Mouse (Mus musculus) erythroblast, adult 5-6 weeks (primary cell): ENCODE results near the gene Hsfy2. TPM values are rescaled to one million over a fixed set of nuclear protein-coding genes. Genes with fewer than 3 reads are reported as not detected.

Experiments
- ATAC-seq: replicated peaks from 2 replicates; pipeline ENCODE4 v1.8.0; 2016; ENCODE audit warnings: moderate number of reproducible peaks, mild to moderate bottlenecking, moderate TSS enrichment, inconsistent platforms; ENCODE audit not compliant: poor library complexity, low FRiP score, severe bottlenecking
- total RNA-seq, 2 experiments: library from RNA; stranded (forward) in 1 of 2; stranded (reverse) in 1 of 2; fragments of 150-400 nt in 1 of 2; fragments of 200-764, 138-1000 nt in 1 of 2; gene quantifications; 2 replicates each; pipeline versions ENCODE4 v1.2.3 to v1.2.4; 2015 to 2017; ENCODE audit warnings: low replicate concordance in 2 of 2

Gene Hsfy2
- 0.84 TPM in 1 of 2 replicates, not detected in the other for total RNA-seq (2015; ENCODE audit: low replicate concordance)
- not detected in 2 replicates for total RNA-seq (2017; ENCODE audit: low replicate concordance)

DNA sequence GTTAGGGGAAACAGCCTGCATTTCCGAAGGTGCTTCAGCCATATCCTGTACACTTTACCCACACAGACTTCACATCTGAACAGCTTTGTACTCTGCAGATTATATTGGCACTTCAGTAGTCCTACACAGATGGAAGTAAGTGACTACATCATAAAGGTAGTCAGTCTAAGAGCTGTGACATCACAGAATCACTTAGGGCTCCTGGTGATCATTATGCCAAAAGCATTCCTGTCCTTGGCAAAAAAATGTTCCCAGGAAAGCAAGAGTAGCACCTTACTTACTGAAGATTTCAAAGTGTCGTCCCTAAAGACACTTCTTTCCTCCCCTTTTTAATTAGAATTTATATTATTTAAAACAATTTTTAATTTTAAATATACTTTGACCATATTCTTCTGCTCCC lies at the start of gene Hsfy2:
Hsfy2 (minus strand) TSS at position 101 of the 400 bp plus-strand sequence.
- ATAC-seq = no peak

DNA sequence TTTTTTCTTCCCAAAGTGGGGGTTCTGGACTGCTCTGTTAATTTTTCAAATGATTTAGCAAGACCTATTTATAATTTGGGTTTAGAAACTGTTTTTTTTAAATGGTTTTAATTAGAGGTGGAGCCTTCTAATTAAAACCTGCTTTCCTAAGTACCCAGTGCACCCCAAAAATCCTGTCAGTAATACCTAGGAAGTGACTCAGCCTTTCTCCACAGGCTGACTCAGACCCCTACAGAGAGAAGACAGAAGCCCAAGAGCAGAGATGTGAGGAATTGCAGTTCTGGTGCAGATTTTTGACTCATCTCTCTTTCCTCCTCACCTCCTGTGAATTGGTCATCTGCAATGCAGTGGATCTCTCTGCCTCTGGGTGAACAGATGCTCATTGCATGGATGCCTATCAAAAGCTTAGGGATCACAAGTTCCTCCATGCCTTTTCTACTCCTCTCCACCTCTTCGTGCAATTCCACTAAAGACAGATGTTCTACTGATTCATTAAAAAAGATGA lies 47.9 kb upstream of the Hsfy2 start:
- ATAC-seq = no peak

DNA sequence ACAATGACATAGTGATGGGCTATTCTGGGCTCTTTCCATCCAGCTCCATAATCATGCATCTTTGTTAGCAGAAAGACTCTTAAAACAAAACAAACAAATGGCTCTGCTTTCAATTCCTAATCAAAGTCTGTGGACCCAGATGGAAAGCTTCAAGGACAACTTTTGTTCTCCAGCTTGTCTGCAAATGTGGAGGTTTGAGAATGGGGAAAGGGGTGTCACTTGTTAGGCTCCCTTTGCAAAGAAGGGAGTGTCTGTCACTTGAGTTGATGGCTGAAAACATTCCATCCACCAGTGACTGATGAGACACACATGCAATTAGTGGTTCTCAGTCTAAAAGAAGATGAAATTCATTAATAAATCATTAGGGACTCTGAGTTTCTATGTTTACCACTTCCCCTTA lies 47.3 kb upstream of the Hsfy2 start:
- no peak for ATAC-seq

DNA sequence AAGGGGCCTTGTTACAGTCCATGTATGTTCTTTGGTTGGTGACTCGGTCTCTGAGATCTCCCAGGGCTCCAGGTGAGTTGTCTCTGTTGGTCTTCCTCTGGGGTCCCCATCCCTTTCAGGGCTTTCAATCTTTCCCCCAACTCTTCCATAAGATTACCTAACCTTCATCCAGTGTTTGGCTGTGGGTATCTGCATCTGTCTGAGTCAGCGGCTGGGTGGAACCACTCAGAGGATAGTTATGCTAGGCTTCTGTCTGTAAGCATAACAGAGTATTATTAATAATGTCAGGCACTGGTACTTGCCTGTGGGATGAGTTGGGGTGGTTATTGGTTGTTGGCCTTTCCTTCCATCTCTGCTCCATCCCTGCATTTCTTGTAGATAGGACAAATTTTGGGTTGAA lies 44.0 kb upstream of the Hsfy2 start:
- no peak for ATAC-seq

DNA sequence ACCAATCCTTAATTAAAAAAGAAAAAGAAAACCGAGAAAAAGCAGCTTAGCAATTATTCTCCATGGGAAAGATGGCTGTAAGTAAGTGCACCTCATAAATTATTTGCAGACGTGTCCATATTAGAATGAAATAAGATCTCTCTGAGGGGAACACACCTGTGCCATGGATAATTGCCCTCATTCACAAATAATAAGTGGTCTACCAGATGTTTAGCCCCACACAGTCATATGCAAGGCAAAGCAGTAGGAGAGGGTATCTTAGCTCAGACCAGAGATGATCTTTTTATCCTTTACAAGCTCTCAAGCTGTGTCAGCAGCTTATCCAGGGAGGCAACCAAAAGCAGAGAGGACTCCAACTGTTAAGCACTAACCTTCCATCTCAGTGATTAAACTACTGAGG lies 38.0 kb upstream of the Hsfy2 start:
- ATAC-seq = no peak

DNA sequence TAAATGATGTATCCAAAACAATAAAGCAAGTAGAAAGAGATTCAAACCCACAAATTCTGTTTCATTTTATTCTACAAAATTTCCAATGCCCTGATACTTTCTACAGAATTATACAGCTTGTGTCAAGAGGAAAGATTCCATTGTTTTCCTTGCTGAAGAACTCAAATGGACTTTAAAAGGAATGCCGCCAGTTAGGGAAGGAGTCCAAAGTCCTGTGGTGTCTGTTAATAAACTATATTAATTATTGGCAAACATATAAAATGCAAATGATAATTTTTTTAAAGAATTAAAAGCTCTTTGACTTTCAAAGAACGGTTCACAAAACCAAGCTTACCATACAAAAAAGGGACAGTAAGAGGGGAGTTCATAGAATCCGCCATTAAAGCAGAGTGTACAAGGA lies 37.4 kb upstream of the Hsfy2 start:
- ATAC-seq = no peak

DNA sequence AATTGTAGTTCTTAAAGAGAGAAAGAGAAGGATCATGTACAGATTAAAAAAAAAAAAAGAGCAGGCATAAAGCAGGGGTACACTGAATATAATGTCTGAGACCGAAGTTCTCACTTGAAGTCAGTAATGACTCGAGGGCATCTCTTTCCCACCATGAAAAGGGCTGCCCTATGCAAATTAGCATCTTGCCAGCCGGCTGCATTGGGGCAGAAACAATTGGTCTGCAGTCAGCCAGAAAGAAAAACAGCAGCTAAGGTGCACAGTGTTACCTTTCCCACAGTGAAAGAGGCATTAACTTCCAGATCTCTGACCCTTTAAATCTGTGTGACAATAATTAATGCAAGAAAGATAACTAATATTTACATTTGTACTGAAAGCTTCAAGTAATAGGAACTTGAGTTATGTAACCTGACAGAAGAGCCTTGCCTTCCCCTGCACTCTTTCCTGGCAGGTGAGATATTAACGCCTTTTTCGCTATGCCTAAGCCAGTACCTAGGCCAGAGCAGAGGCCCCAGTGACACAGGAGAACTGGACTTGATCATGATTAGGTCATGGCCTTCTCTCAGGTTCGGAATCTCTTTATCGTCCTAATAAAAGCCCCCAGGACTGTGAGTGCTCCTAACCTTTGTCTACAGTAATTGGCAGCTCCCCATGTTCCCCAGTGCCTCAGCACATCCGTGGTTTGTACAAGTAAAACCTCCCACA lies 34.2 kb upstream of the Hsfy2 start:
- ATAC-seq = no peak

DNA sequence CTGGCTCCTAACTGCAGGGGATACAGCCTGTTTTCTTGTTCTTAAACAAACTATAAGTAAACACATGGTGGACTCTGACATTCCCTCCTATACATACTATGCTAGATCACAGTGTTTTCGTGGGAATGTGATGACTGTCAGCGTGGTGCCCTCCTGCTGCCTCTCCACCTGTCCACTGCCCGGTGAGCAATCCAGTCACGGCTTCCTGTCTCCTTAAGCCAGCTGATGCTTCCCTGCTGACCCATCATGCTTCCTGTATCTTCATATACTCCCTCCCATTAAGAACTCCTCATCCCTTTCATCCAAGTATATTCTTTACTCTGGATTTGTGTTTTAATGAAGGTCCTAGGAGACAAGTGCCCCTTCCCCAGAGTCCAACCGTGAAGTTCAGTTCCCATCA lies 33.3 kb upstream of the Hsfy2 start:
- no peak for ATAC-seq

DNA sequence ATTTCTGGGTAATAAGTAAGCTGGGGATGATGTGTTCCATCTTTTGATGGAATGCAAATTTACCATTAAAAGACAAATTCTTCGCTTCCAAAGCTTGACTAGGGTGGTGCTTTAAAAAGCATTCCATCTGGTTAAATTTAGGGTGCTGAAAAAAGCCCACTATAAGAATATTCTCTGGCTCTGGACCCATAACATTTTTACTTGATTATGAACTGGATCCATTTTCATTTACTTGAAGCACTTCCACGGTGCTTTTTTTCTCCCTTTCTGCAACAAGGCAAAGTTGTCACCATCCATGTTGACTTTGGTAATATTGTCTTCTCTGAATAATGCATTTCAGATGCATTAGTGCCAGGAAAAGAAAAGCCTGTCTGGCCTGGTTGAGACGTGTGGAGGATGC lies 27.4 kb upstream of the Hsfy2 start:
- no peak for ATAC-seq

DNA sequence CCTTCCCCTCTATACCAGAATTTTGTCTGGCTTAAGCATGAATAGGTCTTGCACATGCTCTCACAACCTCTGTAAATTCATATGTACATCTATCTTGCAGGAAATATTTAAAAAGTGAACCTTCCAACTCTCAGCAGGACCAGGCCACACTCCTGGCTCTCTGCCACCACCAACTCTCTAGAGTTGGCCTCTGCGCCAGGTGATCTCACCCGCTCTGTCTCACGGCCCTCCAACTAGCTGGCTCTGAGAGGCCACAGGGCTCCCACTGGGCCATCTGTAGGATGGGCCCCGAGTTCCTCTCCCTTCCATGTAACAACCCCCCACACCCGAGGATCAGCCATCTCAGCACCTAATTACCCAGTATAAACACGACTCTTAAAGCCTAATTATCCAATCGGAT lies 10.4 kb downstream of the Hsfy2 start:
- ATAC-seq = no peak

DNA sequence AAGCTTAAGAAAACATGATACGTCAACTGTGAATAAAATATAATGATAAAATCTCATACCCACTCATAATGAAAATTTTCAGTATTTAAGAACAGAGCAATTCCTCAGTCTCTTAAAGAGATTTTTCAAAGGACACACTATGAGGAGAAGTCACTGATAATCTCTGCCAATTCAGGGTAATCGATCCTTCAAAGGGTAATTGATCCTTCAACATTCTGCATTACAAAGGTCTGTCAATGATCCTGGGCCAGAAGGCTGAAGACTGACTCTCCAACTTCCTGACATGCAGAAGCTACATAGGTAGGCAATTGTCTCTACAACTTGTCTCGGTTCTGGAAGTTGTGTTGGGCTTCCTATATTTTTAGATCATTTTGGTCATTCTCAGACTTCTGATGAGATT lies 12.9 kb downstream of the Hsfy2 start:
- no peak for ATAC-seq

DNA sequence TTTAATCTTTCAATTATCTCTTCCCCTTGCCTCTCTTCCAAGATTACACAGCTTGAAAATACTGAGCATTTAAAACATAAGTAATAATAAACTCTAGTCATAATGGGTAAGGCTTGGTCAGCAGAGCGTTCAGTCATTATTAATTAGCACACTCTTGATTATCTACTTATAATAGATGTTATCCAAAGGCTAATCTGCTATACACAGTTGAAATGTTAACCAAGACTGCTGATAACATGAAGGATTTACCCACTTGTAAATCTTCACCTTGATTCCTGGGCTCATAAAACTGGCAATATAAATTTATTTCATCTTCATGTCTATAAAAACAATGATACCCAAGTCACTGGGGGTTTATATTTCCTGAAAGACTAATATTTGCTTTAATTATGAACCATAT lies 24.9 kb downstream of the Hsfy2 start:
- no peak for ATAC-seq
